Mouse (Mus musculus): ENCODE measurements around the gene Fpr3.
"Not testable (repeated sequence)": the region's sequence is repeated elsewhere in the genome, so short reads cannot be mapped to it uniquely, and the experiment has no call there.

Gene Fpr3

DNA sequence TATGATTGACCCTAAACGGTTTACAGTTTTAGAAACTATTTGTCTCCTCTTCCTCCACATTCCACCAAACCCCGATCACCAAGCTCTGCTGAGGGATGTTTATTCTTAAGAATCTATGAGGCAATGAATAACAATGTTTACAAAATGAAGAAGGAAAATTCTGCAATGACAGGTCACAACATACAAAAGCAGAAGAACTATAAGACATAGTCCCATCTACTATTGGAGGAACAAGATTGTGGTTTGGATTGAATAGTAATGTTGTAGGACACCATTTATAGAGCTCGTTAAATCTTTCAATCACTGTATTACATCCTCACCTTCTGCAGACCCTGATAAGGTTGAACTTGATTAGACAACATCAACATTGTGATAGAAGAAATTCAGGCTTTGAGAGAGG is 5.0 kb upstream of the Fpr3 start:
- DNase-seq (ENCODE audit: low read depth, low spot score): no peak

- DNase-seq (ENCODE audit: low read depth, low spot score): no peak
Measured at GRCm38 (mm10) chr17:17883840-17884239, 3.8 kb upstream of the Fpr3 start, which contains the start of gene Fpr1. Fpr1 (minus strand) TSS chr17:17883940.

DNA sequence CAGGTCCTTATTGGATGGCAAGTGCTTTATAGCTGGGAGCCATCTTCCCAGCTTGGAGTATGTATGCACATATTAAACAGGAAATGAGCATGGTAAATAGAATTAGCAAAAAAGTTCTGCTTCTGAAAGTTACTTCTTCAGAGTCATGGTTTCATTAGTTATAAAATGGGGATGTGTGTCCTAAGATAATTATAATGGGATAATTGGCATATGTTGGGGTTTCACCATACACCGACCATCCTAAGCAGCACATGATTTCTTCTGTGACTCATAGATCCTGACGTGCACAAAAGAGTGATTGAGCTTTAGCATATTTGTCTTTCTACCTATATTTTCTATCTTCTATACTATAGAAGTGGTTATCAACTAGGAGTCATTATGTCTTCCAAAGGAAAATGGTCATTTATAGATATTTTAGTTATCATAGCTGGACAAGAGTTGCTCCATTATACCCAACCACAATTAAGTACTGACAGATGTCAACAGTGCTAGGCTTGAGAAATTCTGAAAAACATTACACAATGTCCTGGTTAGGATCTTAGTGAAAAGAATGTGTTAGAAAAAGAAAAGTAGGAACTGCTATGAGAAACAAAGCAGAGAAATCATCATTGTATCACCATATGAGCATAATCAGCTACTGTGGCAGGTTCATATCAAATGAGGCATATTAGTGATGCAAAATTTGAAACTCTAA is 2.2 kb downstream of the Fpr3 start:
- no peak for DNase-seq (ENCODE audit: low read depth, low spot score)

DNA sequence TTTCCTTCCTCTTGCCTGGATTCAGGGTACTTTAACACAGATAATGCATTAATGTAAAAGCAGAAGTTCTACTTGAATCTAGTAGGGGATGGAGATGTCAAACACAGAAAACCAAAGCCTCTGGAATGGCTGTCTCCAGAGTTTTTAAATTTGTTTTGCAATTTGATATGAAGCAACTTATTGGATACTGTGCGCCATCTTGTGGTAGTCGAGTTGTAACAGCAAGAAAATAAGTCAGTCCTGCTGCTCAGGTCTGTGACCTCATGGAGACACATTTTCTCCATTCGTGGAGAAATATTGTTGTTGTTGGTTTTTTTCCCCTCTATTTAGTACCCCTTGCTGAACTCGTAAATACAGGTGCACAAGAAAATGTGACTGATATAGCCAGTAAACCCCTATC is 8.4 kb downstream of the Fpr3 start:
- DNase-seq (ENCODE audit: low read depth, low spot score): peak; percentile 32

DNA sequence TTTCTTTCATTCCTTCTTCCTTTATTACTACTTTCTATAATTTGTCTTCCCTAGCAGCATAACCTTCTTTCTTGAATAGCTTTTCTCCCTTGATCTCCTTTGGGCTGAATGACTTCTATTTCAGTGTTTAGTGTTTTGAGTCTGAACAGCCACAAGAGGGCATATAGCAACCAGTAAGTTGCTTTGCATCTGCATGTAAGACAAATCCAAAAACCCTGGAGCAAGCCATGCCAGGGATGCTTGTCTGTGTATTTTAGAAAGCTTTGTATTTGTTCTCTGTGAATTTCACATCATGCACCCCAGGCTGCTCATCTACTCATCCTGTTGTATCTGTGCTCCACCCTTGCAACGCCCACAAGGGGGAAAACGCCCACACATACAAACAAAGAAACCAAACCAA is 11.6 kb downstream of the Fpr3 start:
- no peak for DNase-seq (ENCODE audit: low read depth, low spot score)

- DNase-seq (ENCODE audit: low read depth, low spot score): no peak
Measured at GRCm38 (mm10) chr17:17900768-17901167, 13.1 kb downstream of the Fpr3 start.

GRCm38 (mm10) chr17:17909636-17910421 is 22.2 kb downstream of the Fpr3 start:
- DNase-seq (ENCODE audit: low read depth, low spot score): peak; percentile 75

DNA sequence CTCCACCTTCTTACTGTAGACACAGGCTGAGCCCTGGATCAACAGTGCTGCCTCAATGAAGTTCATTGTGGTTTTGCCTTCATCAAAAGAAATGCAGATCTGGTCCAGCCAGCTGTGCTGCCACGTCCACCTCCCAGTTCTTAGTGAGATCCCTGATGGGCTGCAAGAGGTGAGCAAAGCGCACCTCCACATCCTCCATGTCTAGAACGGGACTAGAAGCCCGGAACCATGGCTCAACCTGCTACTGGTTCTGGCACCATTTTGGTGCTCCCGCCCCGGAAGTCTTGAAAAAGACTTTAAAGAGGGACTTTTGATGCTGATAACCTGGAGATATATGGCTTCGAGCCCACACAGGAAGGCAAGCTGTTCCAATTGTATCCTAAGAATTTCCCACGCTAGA is 25.0 kb downstream of the Fpr3 start:
- DNase-seq (ENCODE audit: low read depth, low spot score): not testable (repeated sequence)

- DNase-seq (ENCODE audit: low read depth, low spot score): no peak
Measured at GRCm38 (mm10) chr17:17917376-17917775, 29.7 kb downstream of the Fpr3 start.

- DNase-seq (ENCODE audit: low read depth, low spot score): no peak
Measured at GRCm38 (mm10) chr17:17917782-17918181, 30.1 kb downstream of the Fpr3 start.

GRCm38 (mm10) chr17:17973443-17973842 is 85.8 kb downstream of the Fpr3 start:
- no peak for DNase-seq (ENCODE audit: low read depth, low spot score)

GRCm38 (mm10) chr17:17981232-17981631 is 93.6 kb downstream of the Fpr3 start:
- DNase-seq (ENCODE audit: low read depth, low spot score): not testable (repeated sequence)

DNA sequence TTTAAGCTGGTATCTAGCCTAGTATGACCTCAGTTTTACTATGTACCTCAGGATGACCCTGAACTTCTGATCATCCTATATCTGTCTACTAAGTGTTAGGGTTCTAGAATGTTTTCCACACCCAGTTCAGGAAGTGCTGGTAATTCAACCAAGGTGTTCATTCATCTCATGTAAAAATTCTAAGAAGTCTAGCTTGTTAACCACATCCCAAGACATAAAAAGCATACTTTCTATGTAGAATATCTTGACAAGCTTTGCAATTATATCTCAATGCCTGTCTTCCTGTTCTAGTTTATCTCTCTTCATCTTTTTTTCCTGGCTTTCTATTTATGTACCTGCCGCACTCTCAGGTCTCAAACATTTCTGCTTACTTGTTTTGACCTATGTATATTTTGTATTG is 117.1 kb downstream of the Fpr3 start:
- DNase-seq (ENCODE audit: low read depth, low spot score): no peak
